Mouse (Mus musculus) limb, embryonic 10.5 days (tissue): ENCODE data around the gene Irf2. TPM values are rescaled to one million over a fixed set of nuclear protein-coding genes. Genes with fewer than 3 reads are reported as not detected.
A peak's percentile ranks its signal among the peaks of the same experiment; 100 is the strongest.

ENCODE experiments used
- DNase-seq: peaks from one replicate; pipeline ENCODE4 v3.0.0-alpha.2; 2017; ENCODE audit warnings: low spot score
- H3K27ac ChIP-seq: fragments of 300-500 bp; sonication (generic); 2 replicates; pipeline ENCODE4 v1.5.1; 2016; ENCODE audit warnings: mild to moderate bottlenecking
- H3K27me3 ChIP-seq: fragments of 300-500 bp; sonication (generic); 2 replicates; pipeline ENCODE4 v1.6.1; 2016; ENCODE audit warnings: low read depth, mild to moderate bottlenecking; ENCODE audit not compliant: poor library complexity, severe bottlenecking
- H3K36me3 ChIP-seq: fragments of 300-500 bp; sonication (generic); 2 replicates; pipeline ENCODE4 v1.6.1; 2016; ENCODE audit warnings: mild to moderate bottlenecking, moderate library complexity
- H3K4me1 ChIP-seq: fragments of 300-500 bp; sonication (generic); 2 replicates; pipeline ENCODE4 v1.6.1; 2016
- H3K4me3 ChIP-seq: fragments of 300-500 bp; sonication (generic); 2 replicates; pipeline ENCODE4 v1.5.1; 2016; ENCODE audit warnings: mild to moderate bottlenecking, moderate library complexity
- H3K9me3 ChIP-seq: fragments of 300-500 bp; sonication (generic); replicated peaks from 2 replicates; pipeline ENCODE4 v1.6.1; 2016; ENCODE audit warnings: mild to moderate bottlenecking
- WGBS: fragments of 180-500 bp; shearing (Covaris S2); methylation state at CpG from one replicate; pipeline ENCODE4 v1.1.7; 2016; 5-methylcytosine and 5-hydroxymethylcytosine counted together
- polyA plus RNA-seq: library from polyadenylated mRNA; unstranded; fragments of >200 nt; fragmentation: Nextera tagmentation; extraction: Ambion mirVana; gene quantifications from 2 replicates; pipeline ENCODE4 v1.2.1, GENCODE M21; 2016

Irf2 gene
- polyA plus RNA-seq, 1 experiment from 2014 or later, result 8.1 TPM

DNA sequence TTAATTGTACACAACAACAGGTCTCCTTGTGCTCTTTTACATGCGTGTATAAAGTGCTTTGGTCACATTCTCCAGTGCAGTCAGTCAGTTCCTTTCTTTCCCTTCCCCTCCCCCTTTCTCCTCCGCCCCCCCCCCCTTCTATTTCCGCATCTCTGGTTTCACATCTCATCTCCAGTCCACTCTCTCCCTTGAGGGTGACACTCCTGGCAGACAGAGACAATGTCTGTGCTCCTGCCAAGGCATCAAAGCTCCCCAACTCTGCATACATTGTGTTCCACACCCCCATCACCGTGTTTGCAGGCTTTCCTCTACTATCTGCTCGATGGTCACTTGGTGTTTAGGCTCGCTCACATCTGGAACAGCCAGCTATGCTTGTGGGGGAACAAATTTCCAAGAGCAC is 147.9 kb downstream of the Irf2 start:
- Histone ChIP-seq H3K27me3 (no peaks in the 10 kb centered on the region), H3K27ac (no peak overlapping the region), H3K4me1 (peaks cover 17% of the 10 kb centered on the region), H3K4me3 (no peak overlapping the region), H3K9me3 (no peaks in the 10 kb centered on the region), H3K36me3 (no peaks in the 10 kb centered on the region)
- no peak for DNase-seq
- WGBS, result 78% methylated on average over 6 of the region's 6 CpGs

DNA sequence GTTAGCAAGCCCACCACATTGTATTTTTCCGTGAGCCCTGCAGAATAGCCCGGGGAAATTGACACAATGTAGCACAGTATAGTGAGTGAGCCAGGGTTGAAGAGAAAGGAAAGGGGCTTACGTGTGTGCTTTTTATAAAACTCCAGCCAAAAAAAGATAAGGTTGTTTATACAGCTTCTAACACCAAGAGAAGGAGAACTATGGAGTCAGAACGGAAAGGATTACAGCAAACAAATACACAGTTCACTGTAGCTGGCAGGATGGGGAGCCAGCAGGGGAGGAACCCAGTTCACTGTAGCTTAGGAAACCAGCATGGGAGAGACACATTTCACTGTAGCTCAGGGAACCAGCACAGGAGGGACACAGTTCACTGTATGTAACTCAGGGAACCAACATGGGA is 149.0 kb downstream of the Irf2 start:
- Histone ChIP-seq H3K4me1 (peaks cover 15% of the 10 kb centered on the region), H3K9me3 (no peaks in the 10 kb centered on the region), H3K4me3 (no peak overlapping the region), H3K36me3 (no peaks in the 10 kb centered on the region), H3K27me3 (no peaks in the 10 kb centered on the region), H3K27ac (no peak overlapping the region)
- no peak for DNase-seq
- WGBS, result 82% methylated on average over 4 of the region's 4 CpGs

DNA sequence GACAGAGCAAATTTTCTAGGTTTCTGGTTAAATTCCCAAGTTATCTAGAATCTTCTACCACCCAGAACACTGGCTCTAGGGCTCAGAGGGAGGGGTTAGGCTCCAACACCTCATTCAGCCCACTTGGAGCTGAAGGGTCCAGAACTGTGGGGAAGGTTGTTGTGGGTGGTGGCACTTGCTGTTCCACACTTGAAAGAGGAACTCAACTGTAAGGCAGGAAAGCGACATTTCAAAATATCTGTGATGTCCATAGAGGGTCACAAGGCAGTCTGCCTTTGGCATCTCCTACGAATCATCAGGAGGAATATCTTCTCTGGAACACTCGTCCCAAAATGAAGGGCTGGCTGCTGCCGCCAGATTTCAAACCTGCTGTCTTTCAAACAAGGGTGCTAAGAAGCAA is 150.7 kb downstream of the Irf2 start:
- H3K36me3 ChIP-seq, result no peaks in the 10 kb centered on the region
- no peak for DNase-seq
- WGBS, result 86% methylated on average over 4 of the region's 4 CpGs
- H3K4me3 ChIP-seq, result no peak overlapping the region
- H3K9me3 ChIP-seq, result no peaks in the 10 kb centered on the region
- H3K4me1 ChIP-seq, result peaks cover 15% of the 10 kb centered on the region
- no peak overlapping the region for H3K27ac ChIP-seq
- H3K27me3 ChIP-seq, result no peaks in the 10 kb centered on the region

DNA sequence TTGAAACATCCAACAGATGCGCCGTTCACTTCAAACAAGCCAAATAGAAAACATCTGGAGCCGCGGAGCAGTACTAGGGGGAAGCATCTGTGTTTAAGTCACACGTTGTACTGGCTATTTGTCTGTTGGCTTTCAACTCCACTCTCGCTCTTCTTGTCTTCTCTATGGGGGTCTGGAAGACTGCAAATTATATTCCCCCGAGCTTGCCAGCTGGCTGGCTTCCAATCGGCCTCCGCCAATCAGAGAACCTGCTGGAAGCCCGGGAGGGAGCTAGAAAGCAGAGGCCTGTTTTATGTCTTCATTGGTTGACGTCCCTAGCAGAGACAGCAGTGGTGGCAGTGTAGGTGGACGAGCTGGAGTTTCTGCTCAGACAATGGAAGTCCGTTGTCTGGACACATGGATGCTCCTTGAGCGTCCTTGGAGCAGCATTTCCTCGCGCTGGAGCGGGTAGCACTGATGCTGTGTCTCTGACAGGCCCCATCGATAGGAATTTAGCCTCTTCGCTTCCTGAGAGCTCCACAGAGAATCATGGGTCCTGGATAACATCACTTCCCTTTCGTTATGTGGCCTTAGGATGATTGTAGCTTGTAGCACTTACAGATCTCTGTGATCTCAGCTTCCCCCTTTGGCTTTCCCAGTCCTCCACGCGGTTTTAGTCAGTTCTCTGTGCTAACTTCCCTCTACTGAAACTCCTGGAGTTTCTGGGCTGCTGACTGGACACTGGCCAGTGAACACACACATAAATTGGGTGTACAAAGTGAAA is 153.2 kb downstream of the Irf2 start:
- 0 out of 2 replicates have a peak overlapping the region, but pooled peaks have one; percentile 0 for H3K4me3 ChIP-seq
- peak; percentile 66 for DNase-seq
- 47% methylated on average over 22 of the region's 22 CpGs for WGBS
- H3K36me3 ChIP-seq, result no peaks in the 10 kb centered on the region
- peak overlapping the region; percentile 38 for H3K27ac ChIP-seq
- H3K9me3 ChIP-seq, result no peaks in the 10 kb centered on the region
- H3K27me3 ChIP-seq, result no peaks in the 10 kb centered on the region
- H3K4me1 ChIP-seq, result peaks cover 10% of the 10 kb centered on the region

DNA sequence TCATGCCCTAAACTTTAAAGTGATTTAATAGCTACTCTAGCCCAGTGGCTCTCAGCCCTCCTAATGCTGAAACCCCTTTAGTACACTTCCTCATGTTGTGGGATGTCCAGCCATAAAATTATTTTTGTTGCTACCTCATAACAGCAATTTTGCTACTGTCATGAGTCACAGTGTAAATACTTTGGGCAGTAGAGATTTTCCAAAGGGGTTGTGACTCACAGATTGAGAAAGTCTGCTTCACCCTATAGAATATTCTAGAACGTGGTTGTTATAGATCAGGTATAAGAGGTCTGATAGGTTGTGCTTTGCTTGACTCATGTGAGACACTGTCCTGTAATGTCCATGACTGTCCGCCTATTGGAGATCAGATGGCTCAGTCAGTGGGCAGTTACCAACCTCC is 154.9 kb downstream of the Irf2 start:
- no peaks in the 10 kb centered on the region for H3K9me3 ChIP-seq
- no peak for DNase-seq
- no peaks in the 10 kb centered on the region for H3K27me3 ChIP-seq
- H3K4me1 ChIP-seq, result peaks cover 22% of the 10 kb centered on the region
- H3K4me3 ChIP-seq, result no peak overlapping the region
- H3K36me3 ChIP-seq, result no peaks in the 10 kb centered on the region
- H3K27ac ChIP-seq, result no peak overlapping the region
- WGBS, result 95% methylated on average over 2 of the region's 2 CpGs

DNA sequence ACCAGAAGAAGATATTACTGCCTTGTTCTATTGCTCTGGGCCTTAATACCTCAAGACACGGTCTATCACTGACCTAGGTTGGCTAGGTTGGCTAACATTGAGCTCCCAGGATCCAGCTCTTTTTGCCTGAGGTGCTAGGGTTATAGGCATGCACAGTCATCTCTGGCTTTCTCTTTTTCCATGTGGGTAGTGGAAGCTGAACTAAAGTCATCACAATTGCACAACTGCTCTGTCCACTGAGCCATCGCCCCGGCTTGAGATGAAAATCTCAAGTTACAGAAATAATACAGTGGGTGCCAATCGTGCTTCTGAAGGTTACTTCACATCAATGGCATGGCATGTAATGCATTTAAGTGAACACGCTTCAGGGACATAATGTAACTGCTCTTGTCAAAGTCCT is 156.5 kb downstream of the Irf2 start:
- 92% methylated on average over 5 of the region's 5 CpGs for WGBS

DNA sequence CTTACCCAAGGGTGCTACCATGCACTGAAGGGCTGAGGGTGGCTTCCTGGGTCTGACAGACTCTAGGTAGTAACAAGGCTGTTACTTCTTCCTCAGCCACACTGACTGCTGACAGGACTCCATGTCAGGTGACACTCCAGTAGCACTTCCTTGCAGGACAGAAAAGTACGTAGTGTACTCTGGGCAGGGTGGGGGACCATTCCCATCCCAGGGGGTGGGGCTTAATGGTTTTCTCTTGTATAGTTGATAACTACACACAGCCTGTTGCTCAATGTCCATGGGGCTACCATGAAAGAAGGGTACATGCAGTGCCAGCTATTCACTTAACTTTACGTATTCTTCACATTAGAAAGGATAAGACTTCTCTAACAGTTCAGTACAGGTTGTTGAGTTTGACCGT is 157.2 kb downstream of the Irf2 start:
- H3K4me3 ChIP-seq, result no peak overlapping the region
- H3K27ac ChIP-seq, result no peak overlapping the region
- no peaks in the 10 kb centered on the region for H3K9me3 ChIP-seq
- WGBS, result 96% methylated on average over 3 of the region's 3 CpGs
- H3K4me1 ChIP-seq, result peaks cover 22% of the 10 kb centered on the region
- H3K36me3 ChIP-seq, result no peaks in the 10 kb centered on the region
- no peaks in the 10 kb centered on the region for H3K27me3 ChIP-seq
- DNase-seq, result no peak

More for the DNA sequence above, 156.5 kb downstream of the Irf2 start:
- Histone ChIP-seq H3K4me3 (no peak overlapping the region), H3K27ac (no peak overlapping the region), H3K9me3 (no peaks in the 10 kb centered on the region), H3K36me3 (no peaks in the 10 kb centered on the region), H3K4me1 (peaks cover 22% of the 10 kb centered on the region), H3K27me3 (no peaks in the 10 kb centered on the region)
- DNase-seq, result no peak

Other genes with a start within 250 kb of the Irf2 start
- 26.5 and 27.1 TPM in 2 replicates for gene Cenpu, start 187.7 kb upstream of the Irf2 start, polyA plus RNA-seq
- gene Primpol, start 122.5 kb upstream of the Irf2 start, polyA plus RNA-seq, result 8.9 and 11.4 TPM in 2 replicates
- 128 and 145 TPM in 2 replicates for gene Casp3, start 122.4 kb upstream of the Irf2 start, polyA plus RNA-seq
- gene Enpp6, start 247.2 kb downstream of the Irf2 start, polyA plus RNA-seq, result 0.09 and 0.24 TPM in 2 replicates